Mouse (Mus musculus): ENCODE data around the gene Cnot11.
"Not testable (repeated sequence)": the region's sequence is repeated elsewhere in the genome, so short reads cannot be mapped to it uniquely, and the experiment has no call there.

The Cnot11 gene

GRCm38 (mm10) chr1:39576431-39577243, 41.8 kb downstream of the Cnot11 start:
- in situ Hi-C loops (cut with MboI; ENCODE audit: unreplicated experiment in 2 of 2) = loop anchor here (5.0 to 10.0 kb wide), 3 partner anchors 34 to 328 kb away; partner anchors contain the start of gene Map4k4 (in 1 of the 2)

GRCm38 (mm10) chr1:39577253-39577705, 42.5 kb downstream of the Cnot11 start, which contains the start of gene Rnf149:
Gene Rnf149 (minus strand): TSS chr1:39577405.
- in situ Hi-C loops (cut with MboI; ENCODE audit: unreplicated experiment in 2 of 2) = loop anchor here (5.0 to 10.0 kb wide), 3 partner anchors 35 to 328 kb away; partner anchors contain the start of gene Map4k4 (in 1 of the 2)

GRCm38 (mm10) chr1:39578446-39578845, 43.7 kb downstream of the Cnot11 start:
- in situ Hi-C loops (cut with MboI; ENCODE audit: unreplicated experiment in 2 of 2) = loop anchor here (5.0 to 10.0 kb wide), 3 partner anchors 36 to 326 kb away; partner anchors contain the start of gene Map4k4 (in 1 of the 2)

GRCm38 (mm10) chr1:39579139-39579538, 44.3 kb downstream of the Cnot11 start:
- in situ Hi-C loops (cut with MboI; ENCODE audit: unreplicated experiment in 2 of 2) = loop anchor here (5.0 to 10.0 kb wide), 3 partner anchors 37 to 326 kb away; partner anchors contain the start of gene Map4k4 (in 1 of the 2)

- in situ Hi-C loops (cut with MboI; ENCODE audit: unreplicated experiment in 2 of 2) = no loop called here
These were observed 46.4 kb downstream of the Cnot11 start for GRCm38 (mm10) chr1:39581215-39581614.

GRCm38 (mm10) chr1:39583173-39583572, 48.4 kb downstream of the Cnot11 start:
- in situ Hi-C loops (cut with MboI; ENCODE audit: unreplicated experiment in 2 of 2) = no loop called here

- in situ Hi-C loops (cut with MboI; ENCODE audit: unreplicated experiment in 2 of 2) = no loop called here
These were observed 50.6 kb downstream of the Cnot11 start for GRCm38 (mm10) chr1:39585416-39585815.

GRCm38 (mm10) chr1:39590193-39590592, 55.4 kb downstream of the Cnot11 start:
- in situ Hi-C loops (cut with MboI; ENCODE audit: unreplicated experiment in 2 of 2) = no loop called here

- in situ Hi-C loops (cut with MboI; ENCODE audit: unreplicated experiment in 2 of 2) = not testable (repeated sequence)
These were observed 56.8 kb downstream of the Cnot11 start for GRCm38 (mm10) chr1:39591557-39591956.

GRCm38 (mm10) chr1:39592090-39592489, 57.3 kb downstream of the Cnot11 start:
- in situ Hi-C loops (cut with MboI; ENCODE audit: unreplicated experiment in 2 of 2) = no loop called here

- in situ Hi-C loops (cut with MboI; ENCODE audit: unreplicated experiment in 2 of 2) = no loop called here
These were observed 59.0 kb downstream of the Cnot11 start for GRCm38 (mm10) chr1:39593836-39594235.
